Mouse (Mus musculus): ENCODE measurements around the gene Tmtc2. TPM values are rescaled to one million over a fixed set of nuclear protein-coding genes. Genes with fewer than 3 reads are reported as not detected.

Tmtc2 gene
- polyA plus RNA-seq, 1 experiment from 2014 or later = 8.9 TPM

DNA sequence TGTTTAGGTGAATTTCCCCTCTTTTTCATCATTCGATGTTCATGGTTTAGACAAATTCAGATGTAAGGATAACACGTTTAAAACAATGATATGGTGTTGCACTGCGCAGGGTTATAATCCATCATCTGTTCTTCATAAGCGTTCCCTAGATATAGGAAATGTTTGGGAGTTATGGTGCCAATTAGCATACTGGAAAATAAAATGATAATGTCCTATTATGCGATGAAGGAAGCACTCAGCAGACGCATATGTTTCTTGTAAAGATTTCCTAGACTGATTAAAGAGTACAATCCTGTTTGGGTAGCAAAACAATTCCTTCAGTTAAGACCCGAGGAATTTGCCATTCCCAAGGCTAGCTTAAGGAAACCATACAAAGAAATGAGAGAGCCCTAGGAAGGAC, 343.8 kb downstream of the Tmtc2 start:
- ATAC-seq (replicated peaks) = no peak
- Histone ChIP-seq H3K4me2 (no peak overlapping the region), H3K4me1 (no peaks in the 10 kb centered on the region), H3K9ac (no peak overlapping the region), H3K27me3 (replicated peaks) (no peaks in the 10 kb centered on the region), H3K27ac (no peak overlapping the region), H3K9me3 (no peaks in the 10 kb centered on the region), H3K36me3 (replicated peaks) (no peaks in the 10 kb centered on the region), H3K4me3 (no peak overlapping the region)
- WGBS = 81% methylated on average over 7 of the region's 7 CpGs

DNA sequence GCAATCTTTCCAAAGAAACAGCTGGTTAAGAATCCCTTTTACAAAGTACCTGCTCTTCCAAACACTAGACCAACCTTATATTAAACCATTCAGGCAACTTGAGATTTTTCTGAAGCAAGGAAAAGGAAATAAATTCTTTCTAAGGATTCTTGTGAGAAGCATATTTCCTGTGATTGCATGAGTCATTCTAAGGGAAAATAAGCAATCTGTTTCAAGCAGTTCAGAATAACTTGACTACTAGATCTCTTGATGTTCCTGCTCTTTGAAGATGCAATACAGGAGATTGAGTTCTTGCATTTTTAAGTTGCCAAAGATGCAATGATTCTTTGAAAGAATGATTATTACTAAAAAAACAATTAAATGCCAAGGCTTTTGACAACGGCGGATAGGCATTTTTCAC, 345.6 kb downstream of the Tmtc2 start:
- 87% methylated on average over 2 of the region's 2 CpGs for WGBS
- no peak overlapping the region for H3K4me3 ChIP-seq

GRCm38 (mm10) chr10:105227631-105228030, 346.6 kb downstream of the Tmtc2 start:
- ATAC-seq (replicated peaks) = no peak
- Histone ChIP-seq H3K4me2 (no peak overlapping the region), H3K36me3 (replicated peaks) (no peaks in the 10 kb centered on the region), H3K27me3 (replicated peaks) (no peaks in the 10 kb centered on the region), H3K9me3 (no peaks in the 10 kb centered on the region), H3K27ac (no peak overlapping the region), H3K4me1 (no peaks in the 10 kb centered on the region), H3K4me3 (no peak overlapping the region), H3K9ac (no peak overlapping the region)
- WGBS = 68% methylated on average over 5 of the region's 5 CpGs

More for the DNA sequence above, 345.6 kb downstream of the Tmtc2 start:
- H3K36me3 ChIP-seq (replicated peaks) = no peaks in the 10 kb centered on the region
- H3K27ac ChIP-seq = no peak overlapping the region
- H3K4me2 ChIP-seq = no peak overlapping the region
- no peak for ATAC-seq (replicated peaks)
- no peak overlapping the region for H3K9ac ChIP-seq
- H3K27me3 ChIP-seq (replicated peaks) = no peaks in the 10 kb centered on the region
- no peaks in the 10 kb centered on the region for H3K9me3 ChIP-seq
- no peaks in the 10 kb centered on the region for H3K4me1 ChIP-seq

DNA sequence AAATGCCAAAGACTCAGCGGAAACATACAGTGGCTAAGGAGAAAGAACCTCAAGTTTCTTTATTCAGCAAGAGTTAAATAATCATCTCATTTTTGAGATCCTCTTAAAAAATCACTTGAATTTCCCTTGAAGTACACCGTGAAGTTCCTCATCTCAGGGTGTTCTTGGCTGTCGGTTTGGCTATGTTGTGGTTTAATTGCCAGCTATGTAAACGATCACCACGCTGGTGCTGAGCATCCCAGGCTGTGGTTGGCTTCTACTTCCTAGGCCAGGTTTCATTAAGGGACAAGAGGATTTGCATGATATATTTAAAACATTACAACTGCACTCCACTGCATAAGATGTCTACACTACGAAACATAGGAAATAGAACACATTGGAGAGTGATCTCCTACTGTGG, 348.5 kb downstream of the Tmtc2 start:
- no peaks in the 10 kb centered on the region for H3K9me3 ChIP-seq
- H3K4me3 ChIP-seq = no peak overlapping the region
- no peak overlapping the region for H3K27ac ChIP-seq
- H3K9ac ChIP-seq = no peak overlapping the region
- no peak for ATAC-seq (replicated peaks)
- no peaks in the 10 kb centered on the region for H3K36me3 ChIP-seq (replicated peaks)
- H3K4me2 ChIP-seq = no peak overlapping the region
- H3K27me3 ChIP-seq (replicated peaks) = no peaks in the 10 kb centered on the region
- WGBS = 89% methylated on average over 6 of the region's 6 CpGs
- no peaks in the 10 kb centered on the region for H3K4me1 ChIP-seq

GRCm38 (mm10) chr10:105222904-105223303, 351.3 kb downstream of the Tmtc2 start:
- Histone ChIP-seq H3K4me3 (no peak overlapping the region), H3K36me3 (replicated peaks) (no peaks in the 10 kb centered on the region), H3K9ac (no peak overlapping the region), H3K9me3 (no peaks in the 10 kb centered on the region), H3K4me1 (no peaks in the 10 kb centered on the region), H3K4me2 (no peak overlapping the region), H3K27me3 (replicated peaks) (no peaks in the 10 kb centered on the region), H3K27ac (no peak overlapping the region)
- no peak for ATAC-seq (replicated peaks)
- WGBS = 91% methylated on average over 5 of the region's 5 CpGs

DNA sequence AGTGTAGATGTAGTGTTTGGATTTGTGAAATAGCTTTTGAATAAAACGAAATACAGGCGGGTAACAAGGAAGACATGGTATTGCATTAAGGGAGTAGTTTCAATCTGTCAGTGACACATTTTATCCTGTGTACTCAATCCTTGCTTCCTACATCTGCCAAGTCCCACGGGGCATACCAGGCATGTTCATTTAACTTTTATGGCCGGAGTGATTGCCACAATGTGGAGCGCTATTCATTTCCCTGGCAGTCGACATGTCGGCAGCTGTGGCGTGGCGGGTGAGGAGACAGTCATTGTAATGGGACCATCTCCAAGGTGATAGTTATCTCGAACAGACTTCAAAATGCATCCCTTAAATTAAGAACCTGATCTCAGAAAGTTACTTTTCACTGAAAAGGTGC, 372.8 kb downstream of the Tmtc2 start:
- Histone ChIP-seq H3K27me3 (replicated peaks) (no peaks in the 10 kb centered on the region), H3K4me1 (peaks cover 9% of the 10 kb centered on the region), H3K4me2 (no peak overlapping the region), H3K4me3 (no peak overlapping the region), H3K9me3 (no peaks in the 10 kb centered on the region), H3K36me3 (replicated peaks) (no peaks in the 10 kb centered on the region), H3K27ac (no peak overlapping the region), H3K9ac (no peak overlapping the region)
- 64% methylated on average over 10 of the region's 10 CpGs for WGBS
- ATAC-seq (replicated peaks) = no peak

DNA sequence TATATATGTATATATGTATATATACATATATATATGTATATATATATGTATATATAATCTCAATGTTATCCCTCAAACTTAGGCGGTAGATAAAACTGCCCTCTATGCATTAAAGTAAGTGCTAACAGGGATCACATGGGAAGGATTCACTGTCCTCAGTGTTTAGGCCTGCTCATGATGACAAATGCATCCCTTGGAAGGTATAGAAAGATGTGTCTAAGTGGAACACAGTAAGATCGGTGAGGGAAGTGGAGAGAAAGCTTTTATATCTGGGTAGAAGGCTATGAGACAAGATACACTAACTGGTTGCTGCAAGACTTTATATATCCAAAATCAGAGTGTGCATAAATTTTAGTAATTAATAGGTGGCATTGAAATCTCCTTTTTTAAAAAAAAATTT, 373.6 kb downstream of the Tmtc2 start:
- Histone ChIP-seq H3K9me3 (no peaks in the 10 kb centered on the region), H3K9ac (no peak overlapping the region), H3K4me2 (no peak overlapping the region), H3K4me3 (no peak overlapping the region), H3K36me3 (replicated peaks) (no peaks in the 10 kb centered on the region), H3K27me3 (replicated peaks) (no peaks in the 10 kb centered on the region), H3K4me1 (peaks cover 9% of the 10 kb centered on the region), H3K27ac (no peak overlapping the region)
- no peak for ATAC-seq (replicated peaks)
- 64% methylated on average over 2 of the region's 2 CpGs for WGBS

DNA sequence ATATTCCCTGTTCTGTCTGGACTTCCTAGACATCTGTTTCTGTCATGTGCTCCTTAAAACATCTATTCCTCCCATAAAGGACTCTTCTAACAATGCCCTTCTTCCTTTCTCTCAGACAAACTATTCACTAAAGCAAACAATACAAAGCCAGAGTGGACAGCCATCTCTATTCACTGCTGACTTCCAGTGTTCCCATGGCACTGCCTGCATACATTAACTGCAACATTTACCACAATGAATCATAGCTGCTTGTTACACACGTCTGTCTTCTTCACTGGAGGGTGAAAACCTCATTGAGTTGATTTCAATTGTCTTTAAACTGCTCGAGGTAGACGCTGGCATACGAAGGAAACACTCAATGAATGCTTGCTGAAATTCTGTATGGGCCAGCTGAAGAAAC, 374.2 kb downstream of the Tmtc2 start:
- peaks cover 9% of the 10 kb centered on the region for H3K4me1 ChIP-seq
- H3K9me3 ChIP-seq = no peaks in the 10 kb centered on the region
- no peaks in the 10 kb centered on the region for H3K36me3 ChIP-seq (replicated peaks)
- H3K27ac ChIP-seq = no peak overlapping the region
- no peaks in the 10 kb centered on the region for H3K27me3 ChIP-seq (replicated peaks)
- H3K9ac ChIP-seq = no peak overlapping the region
- ATAC-seq (replicated peaks) = peak; percentile 62
- H3K4me2 ChIP-seq = no peak overlapping the region
- no peak overlapping the region for H3K4me3 ChIP-seq
- WGBS = 14% methylated on average over 4 of the region's 4 CpGs

GRCm38 (mm10) chr10:105199515-105199914, 374.7 kb downstream of the Tmtc2 start:
- Histone ChIP-seq H3K36me3 (replicated peaks) (no peaks in the 10 kb centered on the region), H3K9ac (no peak overlapping the region), H3K4me3 (no peak overlapping the region), H3K27me3 (replicated peaks) (no peaks in the 10 kb centered on the region), H3K4me1 (peaks cover 9% of the 10 kb centered on the region), H3K4me2 (no peak overlapping the region), H3K27ac (no peak overlapping the region), H3K9me3 (no peaks in the 10 kb centered on the region)
- ATAC-seq (replicated peaks) = 0 out of 2 replicates have a peak, but pooled peaks have one; percentile 66
- WGBS = 37% methylated on average over 5 of the region's 5 CpGs

GRCm38 (mm10) chr10:105195377-105195776, 378.9 kb downstream of the Tmtc2 start:
- Histone ChIP-seq H3K4me2 (no peak overlapping the region), H3K4me1 (peaks cover 9% of the 10 kb centered on the region), H3K27me3 (replicated peaks) (no peaks in the 10 kb centered on the region), H3K4me3 (no peak overlapping the region), H3K9ac (no peak overlapping the region), H3K36me3 (replicated peaks) (no peaks in the 10 kb centered on the region), H3K27ac (no peak overlapping the region), H3K9me3 (no peaks in the 10 kb centered on the region)
- 93% methylated on average over 2 of the region's 2 CpGs for WGBS
- no peak for ATAC-seq (replicated peaks)

DNA sequence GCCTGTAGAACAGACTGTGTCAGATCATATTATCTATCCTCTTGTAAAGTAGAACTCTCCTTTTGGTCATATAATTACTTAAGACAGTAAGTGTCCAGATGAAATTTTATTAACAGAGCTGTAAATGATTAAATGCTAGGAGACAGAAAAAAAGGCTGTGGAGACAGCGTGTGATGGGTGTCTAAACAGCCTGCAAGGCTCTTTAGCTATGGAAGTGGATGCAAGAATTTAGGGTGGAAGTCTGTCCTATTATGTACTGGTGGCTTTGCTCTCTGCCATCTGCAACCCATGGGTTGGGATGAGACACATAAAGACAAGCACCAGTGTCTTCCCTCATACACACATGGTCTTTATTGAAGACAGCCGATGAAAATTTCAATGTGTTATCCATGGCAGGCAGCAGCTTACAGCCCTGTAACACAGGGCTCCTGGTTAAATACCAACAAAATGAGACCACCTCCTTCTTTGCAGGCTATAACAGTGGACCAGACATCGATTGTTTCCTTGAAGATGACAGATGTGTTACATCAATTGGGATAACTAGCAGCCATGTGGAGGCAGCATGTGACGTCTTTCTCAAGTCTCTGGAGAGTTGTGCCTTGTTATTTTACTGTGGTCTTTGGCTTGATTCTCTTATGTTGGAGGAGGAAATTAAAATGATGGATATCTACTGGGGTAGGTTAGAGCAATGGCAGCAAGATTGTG, 380.3 kb downstream of the Tmtc2 start:
- Histone ChIP-seq H3K9ac (no peak overlapping the region), H3K27me3 (replicated peaks) (no peaks in the 10 kb centered on the region), H3K9me3 (no peaks in the 10 kb centered on the region), H3K4me3 (no peak overlapping the region), H3K36me3 (replicated peaks) (no peaks in the 10 kb centered on the region), H3K4me1 (no peaks in the 10 kb centered on the region), H3K27ac (no peak overlapping the region), H3K4me2 (no peak overlapping the region)
- ATAC-seq (replicated peaks) = no peak
- WGBS = 77% methylated on average over 4 of the region's 4 CpGs

GRCm38 (mm10) chr10:105192071-105192470, 382.2 kb downstream of the Tmtc2 start:
- Histone ChIP-seq H3K4me3 (no peak overlapping the region), H3K9ac (no peak overlapping the region), H3K9me3 (no peaks in the 10 kb centered on the region), H3K27ac (no peak overlapping the region), H3K27me3 (replicated peaks) (no peaks in the 10 kb centered on the region), H3K36me3 (replicated peaks) (no peaks in the 10 kb centered on the region), H3K4me2 (no peak overlapping the region), H3K4me1 (no peaks in the 10 kb centered on the region)
- no peak for ATAC-seq (replicated peaks)
- WGBS = 97% methylated on average over 2 of the region's 2 CpGs

- 33% methylated on average over 4 of the region's 4 CpGs for WGBS
- Histone ChIP-seq H3K4me1 (no peaks in the 10 kb centered on the region), H3K9ac (no peak overlapping the region), H3K4me3 (no peak overlapping the region), H3K27me3 (replicated peaks) (no peaks in the 10 kb centered on the region), H3K9me3 (no peaks in the 10 kb centered on the region), H3K27ac (no peak overlapping the region), H3K4me2 (no peak overlapping the region), H3K36me3 (replicated peaks) (no peaks in the 10 kb centered on the region)
- no peak for ATAC-seq (replicated peaks)
Observed at GRCm38 (mm10) chr10:105189746-105190145, 384.5 kb downstream of the Tmtc2 start.
